Mouse (Mus musculus) heart, embryonic 16.5 days (tissue): ENCODE results near the gene Olfr545. TPM values are rescaled to one million over a fixed set of nuclear protein-coding genes. Genes with fewer than 3 reads are reported as not detected.
"Not testable (repeated sequence)": the region's sequence is repeated elsewhere in the genome, so short reads cannot be mapped to it uniquely, and the experiment has no call there.

Experiments used
- ATAC-seq: fragments of 200-750 bp; cut with Nextera tagmentation; replicated peaks from 2 replicates; pipeline ENCODE4 v1.8.0; 2017; ENCODE audit warnings: moderate number of reproducible peaks; ENCODE audit not compliant: insufficient read depth, low FRiP score; ENCODE audit errors: extremely low read depth
- H3K27ac ChIP-seq: fragments of 300-500 bp; sonication (generic); 2 replicates; pipeline ENCODE4 v1.5.1; 2014; ENCODE audit warnings: mild to moderate bottlenecking, low read length, control low read depth, moderate library complexity
- H3K27me3 ChIP-seq: fragments of 300-500 bp; sonication (generic); 2 replicates; pipeline ENCODE4 v1.6.1; 2014; ENCODE audit warnings: low read length, mixed read lengths; ENCODE audit not compliant: control insufficient read depth, insufficient read depth
- H3K36me3 ChIP-seq: fragments of 300-500 bp; sonication (generic); 2 replicates; pipeline ENCODE4 v1.6.1; 2014; ENCODE audit not compliant: control insufficient read depth, insufficient read depth
- H3K4me1 ChIP-seq: fragments of 300-500 bp; sonication (generic); 2 replicates; pipeline ENCODE4 v1.6.1; 2014; ENCODE audit warnings: low read length, mixed read lengths; ENCODE audit not compliant: control insufficient read depth, insufficient read depth
- H3K4me2 ChIP-seq: fragments of 300-500 bp; sonication (generic); 2 replicates; pipeline ENCODE4 v1.6.1; 2014; ENCODE audit warnings: low read depth, mild to moderate bottlenecking, control low read depth, low read length
- H3K4me3 ChIP-seq: fragments of 300-500 bp; sonication (generic); 2 replicates; pipeline ENCODE4 v1.5.1; 2014; ENCODE audit warnings: mild to moderate bottlenecking, control low read depth, low read length
- H3K9ac ChIP-seq: fragments of 300-500 bp; sonication (generic); 2 replicates; pipeline ENCODE4 v1.6.1; 2014; ENCODE audit warnings: low read length, control low read depth
- H3K9me3 ChIP-seq: fragments of 300-500 bp; sonication (generic); replicated peaks from 2 replicates; pipeline ENCODE4 v1.6.1; 2016; ENCODE audit warnings: low read length; ENCODE audit not compliant: control insufficient read depth
- WGBS: fragments of 180-500 bp; shearing (Covaris S2); extraction: QIAGEN DNeasy Blood & Tissue Kit; methylation state at CpG from one replicate; pipeline ENCODE4 v1.1.7; 2014; 5-methylcytosine and 5-hydroxymethylcytosine counted together
- polyA plus RNA-seq: library from polyadenylated mRNA; unstranded; fragments of >200 nt; fragmentation: Nextera tagmentation; extraction: Ambion mirVana; gene quantifications from 2 replicates; pipeline ENCODE4 v1.2.1, GENCODE M21; 2015

The Olfr545 gene
- polyA plus RNA-seq, 1 experiment from 2014 or later = not detected

DNA sequence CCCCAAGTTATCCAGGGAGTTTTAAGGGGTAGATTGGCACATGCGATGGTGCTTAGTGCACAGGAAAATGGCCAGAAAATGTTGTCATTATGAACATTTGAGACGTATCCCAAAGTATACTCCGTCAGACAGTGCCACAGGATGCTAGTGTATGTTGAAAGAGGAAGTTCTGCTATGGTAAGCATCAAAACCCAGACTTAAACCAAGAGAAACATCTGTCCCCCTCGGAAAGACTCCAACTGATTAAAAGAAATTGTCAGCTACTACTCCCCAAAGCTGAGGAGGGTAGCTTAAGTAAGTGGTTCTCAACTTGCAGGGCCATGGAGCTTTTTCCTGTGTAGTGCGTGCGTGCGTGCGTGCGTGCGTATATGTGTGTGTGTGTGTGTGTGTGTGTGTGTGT is 12.6 kb upstream of the Olfr545 start:
- ATAC-seq = no peak
- H3K4me1 ChIP-seq = peaks cover 8% of the 10 kb centered on the region
- WGBS = 88% methylated on average over 10 of the region's 10 CpGs
- H3K4me2 ChIP-seq = no peak overlapping the region
- no peak overlapping the region for H3K27ac ChIP-seq
- H3K36me3 ChIP-seq = no peaks in the 10 kb centered on the region
- H3K9me3 ChIP-seq = no peaks in the 10 kb centered on the region
- no peak overlapping the region for H3K4me3 ChIP-seq
- peaks cover 17% of the 10 kb centered on the region for H3K27me3 ChIP-seq
- no peak overlapping the region for H3K9ac ChIP-seq

DNA sequence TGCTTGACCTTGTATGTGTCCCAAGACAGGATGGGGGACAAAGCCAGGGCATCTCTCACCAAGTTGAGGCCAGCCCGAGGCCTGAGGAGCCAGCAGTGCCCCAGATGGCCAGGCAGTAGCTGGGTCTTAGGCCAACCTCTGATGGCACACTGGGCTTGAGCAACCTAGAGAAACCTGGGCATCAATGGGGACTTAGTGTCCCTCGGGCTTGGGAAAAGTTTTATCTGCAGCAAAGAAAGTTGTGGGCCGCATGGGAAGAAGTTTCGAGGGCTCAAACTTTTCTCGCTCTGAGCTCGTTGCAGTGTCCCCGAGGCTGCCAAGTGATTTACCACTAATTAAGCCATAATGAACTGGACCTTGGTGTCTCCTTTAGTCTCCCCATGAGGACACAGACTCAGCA is 10.4 kb upstream of the Olfr545 start:
- Histone ChIP-seq H3K9me3 (no peaks in the 10 kb centered on the region), H3K4me2 (no peak overlapping the region), H3K9ac (no peak overlapping the region), H3K27me3 (peaks cover 14% of the 10 kb centered on the region), H3K4me1 (no peaks in the 10 kb centered on the region), H3K27ac (no peak overlapping the region), H3K4me3 (no peak overlapping the region), H3K36me3 (no peaks in the 10 kb centered on the region)
- no peak for ATAC-seq
- 87% methylated on average over 7 of the region's 7 CpGs for WGBS

DNA sequence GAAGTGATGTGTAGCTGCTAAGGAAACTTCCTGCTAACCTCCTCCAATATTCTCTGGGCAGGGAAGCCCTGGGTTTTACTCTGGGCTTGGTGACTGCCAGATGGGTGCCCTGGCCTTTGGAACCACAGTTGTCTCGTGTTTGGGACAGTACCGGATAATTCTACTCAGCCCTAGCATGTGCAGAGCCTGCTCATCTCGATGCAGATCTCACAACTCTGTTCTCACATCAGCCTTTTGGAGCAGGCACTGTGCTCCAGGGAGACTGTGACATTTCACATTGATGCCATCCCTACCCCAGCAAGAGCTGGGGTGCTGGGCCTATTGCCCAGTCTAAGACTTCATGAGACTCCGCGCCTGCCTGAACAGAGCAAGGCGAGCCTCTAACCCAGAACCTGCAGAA is 9.3 kb upstream of the Olfr545 start:
- no peak for ATAC-seq
- Histone ChIP-seq H3K9ac (no peak overlapping the region), H3K27ac (no peak overlapping the region), H3K4me1 (no peaks in the 10 kb centered on the region), H3K4me2 (no peak overlapping the region), H3K27me3 (peaks cover 7% of the 10 kb centered on the region), H3K9me3 (no peaks in the 10 kb centered on the region), H3K36me3 (no peaks in the 10 kb centered on the region), H3K4me3 (no peak overlapping the region)
- 76% methylated on average over 6 of the region's 6 CpGs for WGBS

DNA sequence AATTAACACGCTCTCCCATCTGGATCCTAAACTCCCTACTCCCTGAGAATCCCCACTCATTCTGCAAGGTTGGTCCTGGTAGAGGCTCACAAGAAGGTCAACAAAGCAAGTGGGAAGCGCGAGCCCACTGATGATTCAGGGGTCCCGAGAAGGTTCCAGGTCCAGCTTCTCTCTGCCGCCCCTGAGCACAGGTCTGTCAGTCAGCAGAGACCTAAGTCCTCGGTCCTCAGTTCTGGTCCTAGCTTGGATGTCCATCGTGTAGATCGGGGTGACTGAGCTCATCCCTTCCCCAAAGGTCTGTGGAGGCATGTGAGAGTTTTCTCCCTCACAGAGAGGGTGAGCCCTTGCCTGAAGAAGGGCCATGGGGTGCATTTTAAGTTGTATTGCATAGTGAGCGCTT is 8.7 kb upstream of the Olfr545 start:
- Histone ChIP-seq H3K27ac (no peak overlapping the region), H3K4me2 (no peak overlapping the region), H3K36me3 (no peaks in the 10 kb centered on the region), H3K4me1 (no peaks in the 10 kb centered on the region), H3K4me3 (no peak overlapping the region), H3K9me3 (no peaks in the 10 kb centered on the region), H3K27me3 (peaks cover 6% of the 10 kb centered on the region), H3K9ac (no peak overlapping the region)
- ATAC-seq = no peak
- 81% methylated on average over 9 of the region's 9 CpGs for whole genome bisulfite sequencing

DNA sequence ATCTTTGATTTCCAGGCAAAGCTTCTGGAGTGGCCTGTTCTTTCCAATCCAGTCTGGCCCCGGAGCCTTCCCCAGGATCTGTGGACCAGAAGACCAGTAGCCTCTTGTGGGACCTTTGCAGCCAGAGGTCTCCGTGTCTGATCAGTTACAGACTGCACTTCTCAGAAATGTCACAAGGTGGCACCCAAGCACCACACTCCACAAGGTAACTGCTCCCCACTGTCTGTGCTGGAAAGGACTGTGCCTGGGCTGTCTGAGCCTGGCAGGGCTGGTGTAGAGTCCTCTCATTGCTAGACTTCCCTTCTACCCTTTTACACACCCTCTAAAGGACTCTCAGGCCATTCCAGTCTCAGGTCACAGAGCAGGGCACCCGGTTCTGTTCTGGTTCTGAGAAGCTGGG is 7.5 kb upstream of the Olfr545 start:
- WGBS = 31% methylated on average over 3 of the region's 3 CpGs
- no peaks in the 10 kb centered on the region for H3K36me3 ChIP-seq
- peak; percentile 39; the same call in 1 of the 2 replicates for ATAC-seq
- peaks cover under 1% of the 10 kb centered on the region; the same call in 1 of the 2 replicates for H3K27me3 ChIP-seq
- no peak overlapping the region for H3K27ac ChIP-seq
- no peak overlapping the region for H3K4me3 ChIP-seq
- no peaks in the 10 kb centered on the region for H3K4me1 ChIP-seq
- H3K9me3 ChIP-seq = no peaks in the 10 kb centered on the region
- no peak overlapping the region for H3K9ac ChIP-seq
- no peak overlapping the region for H3K4me2 ChIP-seq

DNA sequence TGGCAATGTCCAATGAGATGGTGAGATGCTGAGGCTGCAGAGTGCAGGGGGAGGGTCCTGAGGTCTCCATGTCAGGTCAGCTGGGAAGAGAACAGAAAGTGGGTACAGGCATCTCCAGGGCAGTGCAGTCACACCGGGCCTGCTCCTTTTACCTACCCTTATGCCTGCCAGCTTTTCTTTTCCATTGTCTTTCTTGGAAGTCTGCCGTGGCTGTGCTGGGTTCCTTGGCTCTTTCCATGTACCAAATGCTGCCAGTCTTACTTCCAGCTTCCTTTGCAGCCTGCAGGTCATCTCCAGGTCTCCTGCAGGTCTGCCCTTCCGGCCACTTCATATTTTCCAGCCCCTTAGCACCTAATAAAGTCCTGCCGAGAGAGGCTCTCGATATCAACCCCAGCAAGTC is 2.6 kb upstream of the Olfr545 start:
- H3K9ac ChIP-seq = no peak overlapping the region
- H3K4me2 ChIP-seq = no peak overlapping the region
- no peaks in the 10 kb centered on the region for H3K36me3 ChIP-seq
- no peak overlapping the region for H3K27ac ChIP-seq
- no peaks in the 10 kb centered on the region for H3K27me3 ChIP-seq
- H3K4me3 ChIP-seq = no peak overlapping the region
- no peak for ATAC-seq
- WGBS = 63% methylated on average over 5 of the region's 5 CpGs
- H3K9me3 ChIP-seq = no peaks in the 10 kb centered on the region
- no peaks in the 10 kb centered on the region for H3K4me1 ChIP-seq

DNA sequence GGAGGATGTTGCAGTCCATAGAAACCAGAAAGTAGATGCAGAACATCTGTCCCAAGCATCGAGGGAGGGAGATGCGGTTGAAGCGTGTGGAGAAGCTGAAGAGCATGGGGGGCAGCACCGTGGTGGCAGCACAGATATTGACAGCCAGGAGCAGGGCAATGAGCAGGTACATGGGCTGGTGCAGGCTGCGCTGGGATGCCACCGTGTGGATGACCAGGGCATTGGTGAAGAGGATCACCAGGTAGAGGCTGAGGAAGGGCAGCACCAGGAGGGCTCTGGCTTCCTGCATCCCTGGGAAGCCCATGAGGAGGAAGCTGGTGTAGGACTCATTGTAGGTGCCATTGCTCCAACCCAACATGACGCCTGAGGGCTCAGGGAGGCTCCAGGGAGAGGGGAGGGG is 5.0 kb downstream of the Olfr545 start:
- H3K4me2 ChIP-seq, H3K9me3 ChIP-seq, H3K4me1 ChIP-seq, ATAC-seq, H3K27ac ChIP-seq, H3K4me3 ChIP-seq, H3K9ac ChIP-seq, H3K27me3 ChIP-seq, H3K36me3 ChIP-seq: not testable (repeated sequence)
- 50% methylated on average over 7 of the region's 7 CpGs for WGBS

DNA sequence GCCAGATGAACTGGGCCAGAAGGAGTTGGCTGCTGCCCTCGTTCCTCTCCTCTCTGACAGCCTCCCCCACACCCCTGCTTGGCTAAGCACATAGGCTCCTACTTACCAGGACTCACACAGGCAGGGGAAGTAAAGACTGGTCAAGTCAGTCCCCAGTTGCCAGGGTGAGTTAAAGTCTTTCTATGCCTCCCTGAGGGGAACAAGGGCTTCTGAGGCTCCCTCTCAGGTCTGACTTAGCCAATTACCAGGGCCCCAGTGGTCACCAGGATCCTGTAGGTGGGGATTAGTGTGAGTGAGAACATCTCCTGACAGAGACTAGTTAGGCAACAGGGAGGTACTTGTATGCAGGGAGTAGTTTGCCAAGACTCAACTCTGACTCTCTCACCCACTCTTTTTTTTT is 11.2 kb downstream of the Olfr545 start, which contains the start of gene Olfr544:
TSS of gene Olfr544 (minus strand) at position 153 of the 400 bp plus-strand sequence.
- Histone ChIP-seq H3K27ac (no peak within 1 kb of the TSS), H3K4me3 (no peak within 1 kb of the TSS), H3K27me3 (no peaks in the 10 kb centered on the region), H3K9ac (no peak within 1 kb of the TSS), H3K4me2 (no peak within 1 kb of the TSS), H3K4me1 (no peaks in the 10 kb centered on the region), H3K9me3 (no peaks in the 10 kb centered on the region), H3K36me3 (no peaks in the 10 kb centered on the region)
- WGBS = 67% methylated on average over 1 of the region's 1 CpGs
- ATAC-seq = no peak

DNA sequence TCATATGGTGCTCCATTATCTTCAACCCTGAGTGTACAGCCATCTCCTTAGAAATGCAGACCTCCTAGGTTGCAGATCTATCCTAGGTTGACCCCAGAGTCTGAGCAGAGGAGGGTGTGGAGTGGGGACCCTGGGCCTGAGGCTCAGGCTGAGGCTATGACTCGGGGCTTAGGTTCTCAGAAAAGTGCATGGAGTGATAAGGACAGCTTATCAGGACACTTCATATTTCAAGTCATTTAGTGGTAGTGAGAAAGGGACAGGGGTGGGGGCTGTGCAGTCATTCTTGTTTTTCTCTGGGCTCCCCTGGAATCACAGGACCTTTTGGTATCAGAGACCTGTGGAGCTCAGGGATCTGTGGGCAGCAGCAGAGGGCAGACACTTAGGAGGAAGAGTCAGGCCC is 13.3 kb downstream of the Olfr545 start:
- Histone ChIP-seq H3K9ac (no peak overlapping the region), H3K9me3 (no peaks in the 10 kb centered on the region), H3K4me3 (no peak overlapping the region), H3K4me1 (no peaks in the 10 kb centered on the region), H3K27me3 (no peaks in the 10 kb centered on the region), H3K36me3 (no peaks in the 10 kb centered on the region), H3K4me2 (no peak overlapping the region), H3K27ac (no peak overlapping the region)
- ATAC-seq = no peak
- WGBS = 45% methylated on average over 1 of the region's 1 CpGs

DNA sequence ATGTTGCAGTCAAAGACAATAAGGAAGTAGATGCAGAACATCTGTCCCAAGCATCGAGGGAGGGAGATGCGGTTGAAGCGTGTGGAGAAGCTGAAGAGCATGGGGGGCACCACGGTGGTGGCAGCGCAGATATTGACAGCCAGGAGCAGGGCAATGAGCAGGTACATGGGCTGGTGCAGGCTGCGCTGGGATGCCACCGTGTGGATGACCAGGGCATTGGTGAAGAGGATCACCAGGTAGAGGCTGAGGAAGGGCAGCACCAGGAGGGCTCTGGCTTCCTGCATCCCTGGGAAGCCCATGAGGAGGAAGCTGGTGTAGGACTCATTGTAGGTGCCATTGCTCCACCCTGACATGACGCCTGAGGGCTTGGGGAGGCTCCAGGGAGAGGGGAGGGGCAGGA is 14.6 kb downstream of the Olfr545 start:
- H3K36me3 ChIP-seq, H3K4me2 ChIP-seq, H3K27me3 ChIP-seq, H3K4me3 ChIP-seq, H3K9me3 ChIP-seq, H3K9ac ChIP-seq, ATAC-seq, H3K27ac ChIP-seq, H3K4me1 ChIP-seq: not testable (repeated sequence)
- WGBS = 64% methylated on average over 7 of the region's 8 CpGs
